ENCODE assay signal across 8 mouse cellular contexts in genomic region chr12:53032762-53033161, GRCm38 (mm10).
DNase-seq lines count a peak whose midpoint lies in the region; ATAC-seq lines count a peak whose summit lies in the region.

No protein-coding gene starts in this region.

- no peaks in the 10 kb centered on the region for H3K36me3 ChIP-seq in embryonic facial prominence, embryonic 13.5 days
- H3K36me3 ChIP-seq in neural tube, embryonic 13.5 days = peaks cover 7% of the 10 kb centered on the region; the same call in 1 of the 2 replicates

- DNase-seq in gastrocnemius, adult 18-20 months (ENCODE audit: low spot score) = peak; percentile 7
- DNase-seq in gastrocnemius, postnatal 36 days = no peak
- peak; percentile 1 for DNase-seq in adrenal gland, adult 8-10 months
- DNase-seq in heart, postnatal 10 days = peak; percentile 52 to 56
- peak; percentile 49 to 69 for DNase-seq in kidney, postnatal 25 days
- DNase-seq in thymus, postnatal 0 days (ENCODE audit: low spot score) = no peak

- no peaks in the 10 kb centered on the region for H3K9me3 ChIP-seq in embryonic facial prominence, embryonic 13.5 days
- H3K9me3 ChIP-seq in neural tube, embryonic 13.5 days = no peaks in the 10 kb centered on the region

- 14% methylated on average over 7 of the region's 7 CpGs for WGBS in embryonic facial prominence, embryonic 13.5 days
- 3% methylated on average over 7 of the region's 7 CpGs for WGBS in neural tube, embryonic 13.5 days

- no peak overlapping the region for H3K4me3 ChIP-seq in embryonic facial prominence, embryonic 13.5 days
- H3K4me3 ChIP-seq in neural tube, embryonic 13.5 days = no peak overlapping the region

- H3K27me3 ChIP-seq in embryonic facial prominence, embryonic 13.5 days = no peaks in the 10 kb centered on the region
- no peaks in the 10 kb centered on the region for H3K27me3 ChIP-seq in neural tube, embryonic 13.5 days

- intact Hi-C loops in gastrocnemius, postnatal 36 days (cut with DNase I) = loop anchor here (5.0 kb wide), 1 partner anchor 1625 kb away; the partner anchor contains the start of gene Sptssa
- intact Hi-C loops in heart, postnatal 10 days (cut with DNase I) = no loop called here

- no peak overlapping the region for H3K9ac ChIP-seq in embryonic facial prominence, embryonic 13.5 days
- H3K9ac ChIP-seq in neural tube, embryonic 13.5 days = no peak overlapping the region

- peaks cover 14% of the 10 kb centered on the region for H3K4me1 ChIP-seq in embryonic facial prominence, embryonic 13.5 days
- H3K4me1 ChIP-seq in neural tube, embryonic 13.5 days (replicated peaks) = peaks cover 22% of the 10 kb centered on the region

- H3K27ac ChIP-seq in embryonic facial prominence, embryonic 13.5 days = peak overlapping the region; percentile 67
- H3K27ac ChIP-seq in neural tube, embryonic 13.5 days (replicated peaks) = peak overlapping the region; percentile 82

- H3K4me2 ChIP-seq in embryonic facial prominence, embryonic 13.5 days = no peak overlapping the region; the same call in 1 of the 2 replicates
- peak overlapping the region; percentile 24 for H3K4me2 ChIP-seq in neural tube, embryonic 13.5 days

- ATAC-seq in embryonic facial prominence, embryonic 13.5 days (ENCODE audit: insufficient number of reproducible peaks, insufficient read depth, low FRiP score, low TSS enrichment, low read depth) = no peak
- peak; percentile 91 for ATAC-seq in neural tube, embryonic 13.5 days (ENCODE audit: low read depth)

Comparison
In these comparisons a context has a peak if more than half of its experiments do, and no peak if none do; other contexts are left out.
1. DNase-seq: peak in gastrocnemius, adult 18-20 months (single experiment), adrenal gland, adult 8-10 months (single experiment), heart, postnatal 10 days (2 of 2) and kidney, postnatal 25 days (2 of 2); none in gastrocnemius, postnatal 36 days (0 of 2) and thymus, postnatal 0 days (single experiment).